ENCODE assay signal across 17 mouse cellular contexts in genomic region chr4:125474903-125475302, GRCm38 (mm10). TPM values are rescaled to one million over a fixed set of nuclear protein-coding genes. Genes with fewer than 3 reads are reported as not detected.
"Had no signal": no experiment of that assay in that cellular context is flagged by ENCODE, and none has a peak within 500 bp of the region (broad histone marks: within the 10 kb centered on the region; RNA-seq: fewer than 3 reads in every experiment).

No protein-coding gene starts in this region.

- H3K27ac ChIP-seq: neural tube, embryonic 13.5 days; neural tube, embryonic 15.5 days; stomach, embryonic 15.5 days; stomach, postnatal 0 days had no signal

- H3K4me3 ChIP-seq: neural tube, embryonic 13.5 days; neural tube, embryonic 15.5 days; stomach, embryonic 15.5 days had no signal

- H3K9ac ChIP-seq: neural tube, embryonic 13.5 days; neural tube, embryonic 15.5 days; stomach, embryonic 15.5 days had no signal

- H3K4me1 ChIP-seq: stomach, embryonic 15.5 days had no signal

- H3K9me3 ChIP-seq: neural tube, embryonic 13.5 days; neural tube, embryonic 15.5 days; stomach, embryonic 15.5 days had no signal

- H3K4me2 ChIP-seq: neural tube, embryonic 13.5 days; neural tube, embryonic 15.5 days; stomach, embryonic 15.5 days had no signal

- H3K36me3 ChIP-seq: neural tube, embryonic 13.5 days; neural tube, embryonic 15.5 days; stomach, embryonic 15.5 days had no signal

- DNase-seq: retina, postnatal 1 day; right cerebral cortex, adult 18-20 months; right cerebral cortex, postnatal 14 days; right cerebral cortex, postnatal 25 days; right cerebral cortex, postnatal 4 days; spleen, adult 18-20 months; thymus, adult 18-20 months; thymus, adult 2 months; thymus, postnatal 14 days; thymus, postnatal 25 days; thymus, postnatal 36 days; thymus, postnatal 4 days had no signal

RNA-seq across cellular contexts. Expression of gene Grik3, which starts 15.6 kb away (rescaled TPM):
- total RNA-seq: neutrophil, adult 5-6 weeks had no signal
